Comparison of ENCODE assay signal across 8 mouse cellular contexts in the genomic region with DNA sequence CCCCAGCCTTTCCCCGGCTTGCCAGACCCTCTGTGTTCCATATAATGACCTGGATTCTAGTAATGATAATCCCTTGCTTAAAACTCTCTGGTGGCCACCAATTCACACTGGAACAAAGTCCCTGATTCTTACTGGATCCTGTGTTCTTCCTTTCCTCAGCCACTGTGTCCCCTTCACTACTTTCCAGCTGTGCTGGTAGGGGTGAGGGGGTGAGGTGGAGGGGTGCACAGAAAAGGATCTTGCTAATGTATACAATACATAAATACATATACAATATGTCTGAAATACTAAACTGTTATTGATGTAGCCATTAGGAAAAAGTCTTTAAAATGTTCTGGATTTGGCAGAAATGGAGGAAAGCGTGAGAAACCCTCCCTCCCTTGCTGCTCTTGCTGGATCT. TPM values are rescaled to one million over a fixed set of nuclear protein-coding genes. Genes with fewer than 3 reads are reported as not detected.
A peak's percentile ranks its signal among the peaks of the same experiment; 100 is the strongest.
DNase-seq lines count a peak whose midpoint lies in the region; ATAC-seq and TF ChIP-seq lines count a peak whose summit lies in the region.

No protein-coding gene starts in this region.

- DNase-seq in cerebellum, adult 2 months = no peak
- DNase-seq in cerebellum, postnatal 4 days (ENCODE audit: low spot score in 2 of 2) = no peak
- no peak for DNase-seq in liver, embryonic 13.5 days
- peak; percentile 37 for DNase-seq in thymus, postnatal 25 days
- no peak for DNase-seq in adrenal gland, postnatal 25 days
- no peak for DNase-seq in gastrocnemius, postnatal 10 days

- no peak for ATAC-seq in megakaryocyte, adult 5-6 weeks (ENCODE audit: poor library complexity, severe bottlenecking)
- ATAC-seq in liver, embryonic 13.5 days (ENCODE audit: low read depth) = no peak

- H3K9ac ChIP-seq in liver, embryonic 13.5 days = peak overlapping the region; percentile 84; the same call in 1 of the 2 replicates

- 94% methylated on average over 2 of the region's 2 CpGs for WGBS in cerebellum, adult 2 months
- 84% methylated on average over 2 of the region's 2 CpGs for WGBS in liver, embryonic 13.5 days (ENCODE audit: insufficient replicate concordance)

- TF ChIP-seq POLR2A in cerebellum, adult 2 months (IDR thresholded peaks at IDR 0.05; ENCODE audit: borderline replicate concordance, insufficient read depth, low read length) = no peak

- no peak for TF ChIP-seq CTCF in cerebellum, adult 2 months (IDR thresholded peaks at IDR 0.05; ENCODE audit: borderline replicate concordance, insufficient read depth, low read depth, low read length)

- no peaks in the 10 kb centered on the region for H3K27me3 ChIP-seq in cerebellum, adult 2 months (ENCODE audit: control insufficient read depth, insufficient read depth, low read length)
- no peaks in the 10 kb centered on the region for H3K27me3 ChIP-seq in megakaryocyte, embryonic 14.5 days (replicated peaks)
- H3K27me3 ChIP-seq in liver, embryonic 13.5 days = no peaks in the 10 kb centered on the region

- H3K4me2 ChIP-seq in liver, embryonic 13.5 days = peak overlapping the region; percentile 91

- H3K9me3 ChIP-seq in megakaryocyte, embryonic 14.5 days = no peaks in the 10 kb centered on the region
- no peaks in the 10 kb centered on the region for H3K9me3 ChIP-seq in liver, embryonic 13.5 days (replicated peaks)

- peaks cover 10% of the 10 kb centered on the region; the same call in 1 of the 2 replicates for H3K4me1 ChIP-seq in cerebellum, adult 2 months (ENCODE audit: control insufficient read depth, insufficient read depth, low read length)
- H3K4me1 ChIP-seq in megakaryocyte, embryonic 14.5 days = peaks cover 38% of the 10 kb centered on the region
- peaks cover 26% of the 10 kb centered on the region for H3K4me1 ChIP-seq in liver, embryonic 13.5 days (replicated peaks)

- H3K4me3 ChIP-seq in cerebellum, adult 2 months (replicated peaks; ENCODE audit: insufficient read depth, low read depth, low read length) = peak overlapping the region; percentile 65
- H3K4me3 ChIP-seq in megakaryocyte, embryonic 14.5 days (replicated peaks) = peak overlapping the region; percentile 94
- peak overlapping the region; percentile 79 for H3K4me3 ChIP-seq in liver, embryonic 13.5 days (replicated peaks)

- H3K36me3 ChIP-seq in megakaryocyte, embryonic 14.5 days (replicated peaks; ENCODE audit: low read length) = peaks cover 57% of the 10 kb centered on the region
- peaks cover 45% of the 10 kb centered on the region for H3K36me3 ChIP-seq in liver, embryonic 13.5 days

- no peak overlapping the region for H3K27ac ChIP-seq in cerebellum, adult 2 months (ENCODE audit: insufficient read depth, low read length)
- no peak overlapping the region for H3K27ac ChIP-seq in liver, embryonic 13.5 days

RNA-seq across cellular contexts. Expression of a gene that starts 1.3 kb away (rescaled TPM):
- polyA plus RNA-seq in cerebellum, adult 2 months (2012; rRNA removed) = 25.7 and 27.1 TPM in 2 replicates
- 6.1 and 19.5 TPM in 2 replicates for polyA plus RNA-seq in megakaryocyte, embryonic 14.5 days (2012; ENCODE audit: insufficient read depth, low replicate concordance)
- 11.9 and 13.0 TPM in 2 replicates for total RNA-seq in megakaryocyte, adult 5-6 weeks (2015)
- total RNA-seq in megakaryocyte, adult 5-6 weeks (2017) = 9.4 and 11.9 TPM in 2 replicates
- 9.6 and 10.9 TPM in 2 replicates for polyA plus RNA-seq in liver, embryonic 13.5 days (2015; fragmentation: Nextera tagmentation; extraction: Ambion mirVana)
- total RNA-seq in adrenal gland, postnatal 25 days (2021) = 25.0 and 27.7 TPM in 2 replicates
- 10 to 100 TPM in 1 of 2 experiments, 1 to 10 TPM in 1; 9.1 to 10.2 TPM for total RNA-seq in gastrocnemius, postnatal 10 days (2021)

RNA-seq across cellular contexts. Expression of a gene that starts 30.0 kb away (rescaled TPM):
- 36.0 and 39.6 TPM in 2 replicates for polyA plus RNA-seq in cerebellum, adult 2 months (2012; rRNA removed)
- polyA plus RNA-seq in megakaryocyte, embryonic 14.5 days (2012; ENCODE audit: insufficient read depth, low replicate concordance) = 1.9 and 2.2 TPM in 2 replicates
- 2.6 and 3.3 TPM in 2 replicates for total RNA-seq in megakaryocyte, adult 5-6 weeks (2015)
- total RNA-seq in megakaryocyte, adult 5-6 weeks (2017) = 7.1 and 11.7 TPM in 2 replicates
- polyA plus RNA-seq in liver, embryonic 13.5 days (2015; fragmentation: Nextera tagmentation; extraction: Ambion mirVana) = 21.6 and 24.6 TPM in 2 replicates
- 21.6 and 23.5 TPM in 2 replicates for total RNA-seq in adrenal gland, postnatal 25 days (2021)
- total RNA-seq in gastrocnemius, postnatal 10 days (2021) = 10 to 100 TPM; 10.4 to 15.1 TPM
